Mouse (Mus musculus): ENCODE data around the gene Dnajb1.
"Not testable (repeated sequence)": the region's sequence is repeated elsewhere in the genome, so short reads cannot be mapped to it uniquely, and the experiment has no call there.

The Dnajb1 gene

GRCm38 (mm10) chr8:83578131-83579055 lies 29.6 kb upstream of the Dnajb1 start:
- DNase-seq = peak; percentile 10

GRCm38 (mm10) chr8:83579676-83580075 lies 28.3 kb upstream of the Dnajb1 start:
- DNase-seq = peak; percentile 1

DNA sequence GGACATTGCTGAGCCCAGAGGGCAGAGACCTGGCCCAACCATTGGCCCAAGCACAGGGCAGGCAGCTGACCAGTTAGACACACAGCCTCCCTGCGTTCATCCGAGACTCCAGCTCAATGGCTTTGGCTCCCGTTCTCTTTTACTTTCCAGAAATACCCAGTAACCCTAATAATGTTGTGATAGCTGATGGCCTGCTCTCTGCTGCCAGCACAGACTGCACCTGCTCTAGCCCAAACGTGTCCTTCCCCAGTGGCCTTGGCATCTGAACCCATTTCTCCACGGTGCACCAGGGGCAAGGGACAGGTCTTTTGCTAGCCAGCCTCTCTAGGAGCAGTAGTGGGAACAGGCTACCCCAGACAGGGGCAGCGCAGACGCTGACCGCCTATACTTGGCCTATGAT lies 27.2 kb upstream of the Dnajb1 start:
- DNase-seq = peak; percentile 8

DNA sequence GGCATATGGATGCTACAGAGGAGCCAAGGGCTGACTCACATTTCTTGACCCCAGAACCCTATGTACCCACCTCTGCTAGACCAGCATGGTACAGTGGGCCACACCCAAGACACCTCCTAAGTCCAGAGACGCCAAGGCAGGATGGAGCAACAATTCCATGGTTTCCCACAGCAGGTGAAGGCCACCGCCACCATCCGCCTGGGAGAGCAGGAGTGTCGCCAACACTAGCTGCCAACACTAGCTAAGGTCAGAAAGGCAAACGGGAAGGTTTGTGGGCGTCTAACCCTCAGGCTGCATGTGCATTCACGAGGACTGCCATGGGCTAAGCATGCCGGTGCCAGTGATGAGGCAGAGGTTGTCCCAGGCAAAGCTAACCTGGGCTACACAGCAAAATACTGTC lies 25.8 kb upstream of the Dnajb1 start:
- peak; percentile 25 for DNase-seq

DNA sequence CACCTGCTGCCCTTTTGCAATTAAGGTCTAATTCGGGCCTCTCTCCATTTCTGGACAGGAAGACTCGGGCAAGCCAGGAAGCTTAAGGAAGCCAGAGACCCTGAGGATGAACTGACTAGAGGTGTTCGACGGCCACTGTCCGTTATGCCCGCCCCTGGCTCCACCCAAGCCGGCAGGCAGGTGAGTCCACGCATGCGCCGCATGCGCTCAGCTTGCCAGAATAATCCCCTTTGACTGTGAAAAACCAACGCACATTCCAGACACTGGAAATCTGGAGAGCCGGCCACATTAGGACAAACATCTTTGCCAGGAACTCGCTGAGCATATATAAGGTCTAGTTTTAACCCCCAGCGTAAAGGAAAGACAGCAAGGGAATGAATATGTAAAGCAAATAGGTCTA lies 24.8 kb upstream of the Dnajb1 start:
- peak; percentile 1 for DNase-seq

DNA sequence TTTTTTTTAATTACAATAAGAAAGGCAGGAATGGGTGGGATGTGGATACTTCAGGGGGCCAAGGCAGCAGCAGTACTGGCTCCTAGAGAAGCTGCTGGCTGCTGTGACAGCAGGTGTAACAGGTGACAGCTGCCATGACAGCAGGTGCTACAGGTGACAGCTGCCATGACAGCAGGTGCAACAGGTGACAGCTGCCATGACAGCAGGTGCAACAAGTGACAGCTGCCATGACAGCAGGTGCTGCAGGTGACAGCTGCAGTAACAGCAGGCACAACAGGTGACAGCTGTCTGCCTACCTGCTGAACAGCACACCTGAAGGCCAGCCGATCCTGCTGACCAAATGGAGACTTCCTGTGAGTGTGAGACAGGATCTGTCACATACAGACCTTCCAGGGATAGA lies 23.2 kb upstream of the Dnajb1 start:
- no peak for DNase-seq

DNA sequence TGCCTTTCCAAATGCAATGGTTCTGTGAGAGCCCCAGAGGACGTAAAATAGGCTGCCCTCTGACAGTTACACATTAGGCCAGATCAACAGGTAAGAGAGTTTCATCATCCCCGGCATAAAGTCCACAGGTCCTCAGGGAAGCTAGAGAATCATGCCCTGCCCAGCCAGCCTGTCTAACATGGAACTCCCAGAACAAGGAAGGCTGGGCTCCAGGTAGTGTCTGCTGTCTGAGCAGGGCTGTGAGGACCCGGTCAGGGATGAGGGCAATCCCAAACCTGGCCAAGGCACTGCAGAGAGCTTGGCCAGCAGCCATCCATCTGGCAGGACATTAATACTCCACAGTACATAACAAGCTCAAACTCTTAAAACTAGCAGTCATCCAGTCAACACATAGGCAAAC lies 22.7 kb upstream of the Dnajb1 start:
- DNase-seq = no peak

DNA sequence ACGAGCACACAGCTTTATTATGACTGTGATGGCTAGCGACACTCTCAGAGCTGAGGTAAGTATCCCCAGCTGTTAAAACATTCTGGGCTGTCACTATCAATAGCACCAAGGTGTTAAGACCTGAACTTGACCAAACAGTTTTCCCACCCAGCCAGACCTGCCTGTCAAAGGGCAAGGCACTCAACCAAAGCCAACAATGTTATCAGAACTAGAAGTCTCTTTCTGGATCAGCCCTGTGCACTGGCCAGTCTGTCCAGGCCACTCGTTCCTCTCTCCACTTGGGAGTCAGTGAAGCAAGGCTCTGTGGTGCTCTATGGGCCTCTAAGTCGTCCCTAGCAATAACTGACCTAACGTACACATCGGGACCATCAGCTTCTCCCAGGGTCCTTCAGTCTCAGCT lies 20.3 kb upstream of the Dnajb1 start:
- DNase-seq = no peak

- DNase-seq = no peak
These were observed 19.1 kb upstream of the Dnajb1 start for GRCm38 (mm10) chr8:83588886-83589285.

DNA sequence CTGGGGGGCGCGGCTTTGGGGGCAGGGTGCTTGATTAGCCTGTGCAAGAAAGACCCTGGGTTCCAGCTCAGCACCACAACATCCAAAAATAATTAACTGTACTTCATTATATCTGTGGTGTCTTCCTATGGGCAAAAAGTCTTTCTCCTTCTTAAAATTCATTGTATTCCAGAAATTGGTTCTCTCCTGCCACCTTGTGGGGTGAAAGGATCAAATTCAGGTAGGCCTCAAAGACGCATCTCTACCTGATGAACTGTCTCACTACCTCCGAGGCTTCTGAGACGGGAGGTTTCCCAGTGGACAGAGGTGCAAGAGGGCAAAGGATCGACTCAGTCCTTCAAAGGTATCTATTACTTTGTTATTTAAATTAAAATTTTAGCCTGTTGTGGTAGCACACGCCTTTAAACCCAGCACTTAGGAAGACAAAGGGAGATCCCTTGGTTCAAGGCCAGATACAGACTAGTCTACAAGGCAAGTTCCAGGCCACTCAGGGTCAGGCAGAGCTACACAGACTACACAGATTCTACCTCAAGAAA lies 17.4 kb upstream of the Dnajb1 start:
- no peak for DNase-seq

GRCm38 (mm10) chr8:83592682-83593081 lies 15.3 kb upstream of the Dnajb1 start:
- no peak for DNase-seq

- no peak for DNase-seq
These were observed 14.4 kb upstream of the Dnajb1 start for GRCm38 (mm10) chr8:83593325-83594166.

GRCm38 (mm10) chr8:83594167-83595049 lies 13.6 kb upstream of the Dnajb1 start:
- peak; percentile 98 for DNase-seq

- not testable (repeated sequence) for DNase-seq
These were observed 13.0 kb upstream of the Dnajb1 start for GRCm38 (mm10) chr8:83595050-83595345.

DNA sequence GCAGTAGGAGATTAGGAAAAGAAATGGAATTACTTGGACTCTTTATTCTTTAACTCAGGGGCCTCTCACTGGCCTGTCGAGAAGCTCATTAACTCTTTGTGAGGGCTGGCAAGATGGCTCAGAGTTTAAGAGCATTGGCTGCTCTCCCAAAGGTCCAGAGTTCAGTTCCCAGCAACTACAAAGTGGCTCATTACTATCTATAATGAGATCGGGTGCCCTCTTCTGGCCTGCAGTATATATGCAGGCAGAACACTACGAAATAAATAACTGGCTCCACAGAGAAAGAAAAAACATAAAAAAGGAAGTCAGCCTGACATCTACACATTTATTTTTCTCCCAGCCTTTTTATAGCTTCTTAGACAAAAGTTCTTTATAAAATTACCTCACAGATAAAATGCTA lies 11.6 kb upstream of the Dnajb1 start:
- no peak for DNase-seq

DNA sequence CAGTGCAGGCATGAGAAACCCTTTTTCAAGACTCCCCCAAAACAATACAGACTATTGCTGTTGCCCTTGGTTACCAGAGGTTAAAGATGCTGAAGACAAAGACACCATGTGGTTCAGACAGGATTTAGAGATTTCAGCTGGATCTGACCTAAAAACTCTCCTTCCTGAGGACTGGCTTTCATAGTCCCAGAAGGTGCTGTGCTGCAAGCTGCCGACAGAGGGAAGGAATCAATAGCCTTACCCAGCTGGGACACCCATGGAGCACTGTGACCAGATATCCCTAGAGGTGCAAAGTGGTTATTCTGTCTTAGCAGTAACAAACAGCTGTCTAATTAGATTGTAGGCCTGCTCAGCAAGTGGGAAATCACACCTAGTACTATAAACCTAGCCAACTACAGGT lies 9.8 kb upstream of the Dnajb1 start:
- DNase-seq = no peak

- DNase-seq = no peak
These were observed 8.2 kb upstream of the Dnajb1 start for GRCm38 (mm10) chr8:83599814-83600213.

- no peak for DNase-seq
These were observed 5.4 kb upstream of the Dnajb1 start for GRCm38 (mm10) chr8:83602650-83603029.

- DNase-seq = no peak
These were observed 421 bp downstream of the Dnajb1 start for GRCm38 (mm10) chr8:83608398-83608829.

GRCm38 (mm10) chr8:83609086-83609485 lies 1.1 kb downstream of the Dnajb1 start:
- DNase-seq = no peak

DNA sequence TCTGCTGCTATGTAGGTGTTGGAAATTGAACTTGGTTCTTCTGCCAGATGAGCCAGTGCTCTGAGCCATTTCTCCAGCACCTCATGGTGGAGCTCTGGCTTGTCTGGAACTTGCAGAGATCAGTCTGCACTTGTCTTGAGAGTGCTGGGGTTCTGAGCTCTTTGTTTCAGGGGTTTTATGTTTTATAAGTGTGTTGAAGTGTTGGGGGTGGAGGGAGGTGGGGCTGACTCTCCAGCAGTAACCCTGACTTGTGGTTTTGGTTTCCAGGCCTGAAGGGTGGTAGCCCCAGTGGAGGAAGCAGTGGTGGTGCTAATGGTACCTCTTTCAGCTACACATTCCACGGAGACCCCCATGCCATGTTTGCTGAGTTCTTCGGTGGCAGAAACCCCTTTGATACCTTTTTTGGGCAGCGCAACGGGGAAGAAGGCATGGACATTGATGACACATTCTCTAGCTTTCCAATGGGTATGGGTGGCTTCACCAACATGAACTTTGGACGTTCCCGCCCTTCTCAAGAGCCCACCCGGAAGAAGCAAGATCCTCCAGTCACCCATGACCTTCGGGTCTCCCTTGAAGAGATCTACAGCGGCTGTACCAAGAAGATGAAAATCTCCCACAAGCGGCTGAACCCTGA lies 1.7 kb downstream of the Dnajb1 start:
- no peak for DNase-seq

DNA sequence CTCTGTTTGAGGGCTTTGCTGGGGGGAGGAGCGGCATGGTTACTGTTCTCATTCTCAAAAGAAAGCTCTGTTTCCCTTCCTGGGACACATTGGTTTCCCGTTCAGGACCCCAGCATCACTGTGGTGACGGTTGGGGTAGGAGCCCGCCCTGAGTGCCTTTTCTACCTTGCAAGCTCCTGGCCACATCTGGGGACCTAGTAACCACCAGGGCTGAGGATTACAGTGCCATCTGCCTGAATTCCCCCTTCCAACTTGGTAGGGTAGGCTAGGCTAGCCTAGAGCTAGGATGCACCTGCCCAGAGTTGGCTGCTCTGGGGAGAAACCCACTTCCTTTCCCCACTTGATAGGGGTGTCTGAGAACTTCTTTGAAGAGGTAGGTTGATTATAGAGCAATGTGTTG lies 3.9 kb downstream of the Dnajb1 start:
- no peak for DNase-seq
